Mouse (Mus musculus): Measurements from ENCODE around the gene Ccdc33. TPM values are rescaled to one million over a fixed set of nuclear protein-coding genes. Genes with fewer than 3 reads are reported as not detected.
A peak's percentile ranks its signal among the peaks of the same experiment; 100 is the strongest.

Gene Ccdc33
- 1.5 and 2.4 TPM in 2 replicates for polyA plus RNA-seq (2016; fragmentation: Nextera tagmentation; extraction: Ambion mirVana)

DNA sequence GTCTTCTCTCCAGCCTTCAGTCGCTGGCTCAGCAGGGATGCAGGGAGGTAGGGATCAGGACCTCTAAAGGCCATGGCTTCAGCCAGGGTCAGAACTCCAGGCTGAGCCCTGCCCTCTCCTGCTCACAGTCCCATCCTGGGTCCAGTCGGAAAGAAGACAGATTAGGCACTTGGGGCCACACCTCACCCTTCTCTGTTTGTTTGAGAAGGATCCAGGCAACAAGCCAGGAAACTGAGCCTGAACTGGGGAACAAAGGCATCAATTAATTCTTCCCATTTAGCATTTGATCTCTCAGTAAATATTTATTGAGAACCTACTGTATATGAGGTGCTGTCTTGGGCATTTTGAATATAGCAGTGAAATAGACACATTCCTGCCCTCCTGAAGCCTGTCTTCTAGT lies at the start of gene Ccdc33:
Gene Ccdc33 (minus strand): TSS at position 153 of the 400 bp plus-strand sequence.
- H3K9ac ChIP-seq: no peak within 1 kb of the TSS
- H3K4me3 ChIP-seq (replicated peaks): no peak within 1 kb of the TSS
- ATAC-seq (ENCODE audit: low FRiP score): no peak
- WGBS: 19% methylated on average over 2 of the region's 2 CpGs
- peaks cover 53% of the 10 kb centered on the region for H3K4me1 ChIP-seq
- peaks cover 24% of the 10 kb centered on the region; the same call in 1 of the 2 replicates for H3K27me3 ChIP-seq
- H3K9me3 ChIP-seq: no peaks in the 10 kb centered on the region
- H3K36me3 ChIP-seq (replicated peaks): no peaks in the 10 kb centered on the region
- H3K4me2 ChIP-seq: no peak within 1 kb of the TSS
- H3K27ac ChIP-seq: no peak within 1 kb of the TSS

DNA sequence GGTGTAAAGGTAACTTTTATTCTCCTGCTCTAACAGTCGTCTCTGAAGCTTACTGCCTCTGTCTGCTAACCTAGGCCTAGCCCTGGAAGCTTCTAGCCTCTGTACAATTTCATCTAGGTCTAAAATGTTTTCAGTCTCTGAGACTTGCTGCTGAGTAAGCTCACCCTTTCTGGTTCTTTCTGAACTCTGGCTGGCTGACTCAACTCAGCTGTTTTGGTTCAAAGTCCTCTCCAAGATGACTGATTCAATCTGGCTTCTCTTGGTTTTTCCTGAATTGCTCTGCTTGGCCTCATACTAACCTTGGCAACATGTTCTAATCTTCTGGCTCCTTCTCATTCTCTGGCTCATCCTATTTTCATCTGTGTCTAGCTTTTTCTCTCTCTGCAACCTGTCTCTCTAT lies 47.2 kb upstream of the Ccdc33 start:
- H3K4me1 ChIP-seq: peaks cover 9% of the 10 kb centered on the region
- H3K36me3 ChIP-seq (replicated peaks): no peaks in the 10 kb centered on the region
- no peak overlapping the region for H3K4me2 ChIP-seq
- 82% methylated on average over 1 of the region's 1 CpGs for WGBS
- no peak for ATAC-seq (ENCODE audit: low FRiP score)
- H3K9me3 ChIP-seq: no peaks in the 10 kb centered on the region
- no peaks in the 10 kb centered on the region for H3K27me3 ChIP-seq
- no peak overlapping the region for H3K27ac ChIP-seq
- H3K9ac ChIP-seq: no peak overlapping the region
- no peak overlapping the region for H3K4me3 ChIP-seq (replicated peaks)

- H3K4me3 ChIP-seq (replicated peaks): no peak overlapping the region
- no peak overlapping the region for H3K9ac ChIP-seq
- H3K27ac ChIP-seq: no peak overlapping the region
- no peaks in the 10 kb centered on the region for H3K36me3 ChIP-seq (replicated peaks)
- H3K27me3 ChIP-seq: no peaks in the 10 kb centered on the region
- H3K4me2 ChIP-seq: no peak overlapping the region
- no peaks in the 10 kb centered on the region for H3K9me3 ChIP-seq
- 81% methylated on average over 5 of the region's 5 CpGs for WGBS
- no peak for ATAC-seq (ENCODE audit: low FRiP score)
- H3K4me1 ChIP-seq: peaks cover 9% of the 10 kb centered on the region
These were observed 44.5 kb upstream of the Ccdc33 start for GRCm38 (mm10) chr9:58163146-58163545.

DNA sequence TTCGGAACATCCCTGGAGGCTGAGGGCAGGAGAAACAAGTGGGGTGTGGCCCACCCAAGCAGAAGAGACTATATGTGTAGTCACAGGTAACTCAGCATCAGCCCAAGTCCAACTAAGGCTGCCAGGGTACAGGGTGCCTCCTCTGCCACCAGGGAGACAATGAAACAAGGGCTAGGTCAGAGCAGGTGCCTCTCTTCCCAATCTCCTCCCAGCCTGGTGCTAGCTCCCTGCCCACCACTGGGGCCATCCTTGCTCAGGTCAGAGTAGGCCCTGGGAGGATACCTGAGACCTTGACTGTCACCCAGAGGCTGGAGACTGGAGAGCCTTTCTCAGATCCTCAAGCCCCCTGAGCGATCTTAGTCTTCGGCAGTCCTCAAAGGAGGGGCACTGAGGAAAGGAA lies 43.5 kb upstream of the Ccdc33 start:
- no peaks in the 10 kb centered on the region for H3K27me3 ChIP-seq
- no peak for ATAC-seq (ENCODE audit: low FRiP score)
- WGBS: 87% methylated on average over 3 of the region's 3 CpGs
- H3K36me3 ChIP-seq (replicated peaks): no peaks in the 10 kb centered on the region
- H3K4me3 ChIP-seq (replicated peaks): no peak overlapping the region
- H3K4me1 ChIP-seq: peaks cover 9% of the 10 kb centered on the region
- H3K27ac ChIP-seq: no peak overlapping the region
- no peaks in the 10 kb centered on the region for H3K9me3 ChIP-seq
- no peak overlapping the region for H3K4me2 ChIP-seq
- no peak overlapping the region for H3K9ac ChIP-seq

DNA sequence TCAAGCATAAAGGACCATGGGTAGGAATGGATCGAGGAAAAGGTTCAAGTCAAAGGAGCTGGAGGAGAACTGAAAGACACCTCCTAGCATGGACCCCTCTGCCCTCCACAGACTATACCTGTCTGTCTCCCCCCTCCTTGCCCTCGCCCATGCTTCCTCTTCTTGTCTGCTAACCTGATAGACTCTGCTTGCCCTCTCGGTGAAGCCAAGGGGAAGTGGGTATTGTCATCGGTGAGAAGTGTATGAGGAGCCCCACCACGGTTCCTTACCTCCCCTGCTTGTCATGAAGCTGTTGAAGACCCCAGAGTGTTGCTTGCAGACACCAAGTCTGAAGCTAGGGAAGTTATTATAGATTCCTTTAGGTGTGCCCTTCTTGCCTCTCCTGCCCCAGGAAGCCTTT lies 41.7 kb upstream of the Ccdc33 start:
- no peak for ATAC-seq (ENCODE audit: low FRiP score)
- Histone ChIP-seq H3K36me3 (replicated peaks) (no peaks in the 10 kb centered on the region), H3K27ac (no peak overlapping the region), H3K9ac (no peak overlapping the region), H3K9me3 (no peaks in the 10 kb centered on the region), H3K27me3 (no peaks in the 10 kb centered on the region), H3K4me2 (no peak overlapping the region), H3K4me1 (peaks cover 13% of the 10 kb centered on the region), H3K4me3 (replicated peaks) (no peak overlapping the region)
- 80% methylated on average over 5 of the region's 5 CpGs for WGBS

- no peak overlapping the region for H3K4me3 ChIP-seq (replicated peaks)
- H3K36me3 ChIP-seq (replicated peaks): no peaks in the 10 kb centered on the region
- no peak overlapping the region for H3K27ac ChIP-seq
- 74% methylated on average over 4 of the region's 4 CpGs for WGBS
- no peak overlapping the region for H3K4me2 ChIP-seq
- no peak overlapping the region for H3K9ac ChIP-seq
- no peaks in the 10 kb centered on the region for H3K27me3 ChIP-seq
- H3K9me3 ChIP-seq: no peaks in the 10 kb centered on the region
- peaks cover 18% of the 10 kb centered on the region for H3K4me1 ChIP-seq
- no peak for ATAC-seq (ENCODE audit: low FRiP score)
These were observed 41.2 kb upstream of the Ccdc33 start for GRCm38 (mm10) chr9:58159855-58160254.

DNA sequence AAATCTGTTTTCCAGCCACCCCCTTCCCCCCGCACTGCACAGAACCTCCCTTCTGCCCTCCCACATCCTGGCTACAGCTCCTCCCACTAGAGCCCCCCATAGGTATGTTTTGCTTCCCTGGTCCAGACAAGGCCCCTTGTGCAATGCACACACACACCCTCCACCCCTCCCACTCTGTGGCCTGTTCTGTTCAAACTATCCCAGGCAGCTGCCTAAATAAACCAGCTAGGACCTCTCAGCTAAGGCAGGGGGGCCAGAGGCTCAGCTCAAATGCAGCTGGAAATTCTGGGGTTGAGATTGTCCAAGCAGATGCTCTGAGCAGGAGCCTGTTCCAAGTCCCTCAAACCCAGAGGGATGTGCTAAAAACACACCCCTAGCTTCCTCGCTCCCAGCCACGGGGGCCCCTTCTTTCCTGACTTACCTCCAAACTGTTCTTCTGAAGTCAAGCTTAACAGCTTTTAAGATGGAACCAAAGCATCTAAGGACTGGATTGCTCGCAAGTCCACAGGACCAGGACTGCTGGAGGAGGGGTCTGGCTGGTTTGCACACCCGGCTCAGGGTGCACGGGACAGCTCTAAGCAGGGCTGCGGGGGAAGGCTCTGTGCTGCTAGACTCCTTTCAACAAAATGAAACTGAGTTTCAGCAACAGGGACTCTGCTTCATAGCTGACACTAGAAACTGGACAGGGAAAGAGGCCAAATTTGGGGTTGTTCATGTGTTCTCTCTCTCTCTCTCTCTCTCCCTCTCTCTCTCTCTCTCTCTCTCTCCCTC lies 40.1 kb upstream of the Ccdc33 start:
- peak overlapping the region; percentile 54 for H3K27ac ChIP-seq
- H3K27me3 ChIP-seq: no peaks in the 10 kb centered on the region
- H3K36me3 ChIP-seq (replicated peaks): no peaks in the 10 kb centered on the region
- H3K9ac ChIP-seq: peak overlapping the region; percentile 33; the same call in 1 of the 2 replicates
- H3K9me3 ChIP-seq: no peaks in the 10 kb centered on the region
- peaks cover 18% of the 10 kb centered on the region for H3K4me1 ChIP-seq
- H3K4me2 ChIP-seq: no peak overlapping the region
- 44% methylated on average over 7 of the region's 7 CpGs for WGBS
- ATAC-seq (ENCODE audit: low FRiP score): no peak
- no peak overlapping the region for H3K4me3 ChIP-seq (replicated peaks)

DNA sequence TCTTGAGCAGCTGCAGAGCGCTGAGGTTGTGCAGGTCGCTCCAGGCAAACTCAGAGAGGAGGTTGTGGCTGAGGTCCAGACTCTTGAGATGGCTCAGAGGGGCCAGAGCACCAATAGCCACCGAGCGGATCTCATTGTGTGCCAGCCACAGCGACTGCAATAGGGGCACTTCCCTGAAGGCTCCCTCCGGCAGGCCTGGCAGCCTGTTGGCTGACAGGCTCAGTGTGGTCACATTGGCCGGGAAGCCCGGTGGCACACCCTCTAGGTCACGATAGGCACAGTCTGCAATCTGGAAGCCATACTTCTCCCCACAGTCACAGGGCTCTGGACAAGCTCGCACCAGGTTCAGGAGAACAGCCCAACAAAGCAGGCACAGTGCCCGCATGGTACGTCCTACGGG lies 39.2 kb upstream of the Ccdc33 start:
- Histone ChIP-seq H3K4me3 (replicated peaks) (no peak overlapping the region), H3K4me1 (peaks cover 18% of the 10 kb centered on the region), H3K27ac (peak overlapping the region; percentile 54; the same call in 1 of the 2 replicates), H3K27me3 (no peaks in the 10 kb centered on the region), H3K36me3 (replicated peaks) (no peaks in the 10 kb centered on the region), H3K4me2 (no peak overlapping the region), H3K9ac (no peak overlapping the region), H3K9me3 (no peaks in the 10 kb centered on the region)
- ATAC-seq (ENCODE audit: low FRiP score): no peak
- 85% methylated on average over 13 of the region's 13 CpGs for WGBS

GRCm38 (mm10) chr9:58156819-58157560 lies 38.4 kb upstream of the Ccdc33 start:
- Histone ChIP-seq H3K4me2 (no peak overlapping the region), H3K4me1 (peaks cover 18% of the 10 kb centered on the region), H3K9ac (no peak overlapping the region), H3K36me3 (replicated peaks) (no peaks in the 10 kb centered on the region), H3K4me3 (replicated peaks) (no peak overlapping the region), H3K27me3 (no peaks in the 10 kb centered on the region), H3K9me3 (no peaks in the 10 kb centered on the region), H3K27ac (no peak overlapping the region)
- 0 out of 2 replicates have a peak, but pooled peaks have one; percentile 20 for ATAC-seq (ENCODE audit: low FRiP score)
- 90% methylated on average over 22 of the region's 22 CpGs for WGBS

DNA sequence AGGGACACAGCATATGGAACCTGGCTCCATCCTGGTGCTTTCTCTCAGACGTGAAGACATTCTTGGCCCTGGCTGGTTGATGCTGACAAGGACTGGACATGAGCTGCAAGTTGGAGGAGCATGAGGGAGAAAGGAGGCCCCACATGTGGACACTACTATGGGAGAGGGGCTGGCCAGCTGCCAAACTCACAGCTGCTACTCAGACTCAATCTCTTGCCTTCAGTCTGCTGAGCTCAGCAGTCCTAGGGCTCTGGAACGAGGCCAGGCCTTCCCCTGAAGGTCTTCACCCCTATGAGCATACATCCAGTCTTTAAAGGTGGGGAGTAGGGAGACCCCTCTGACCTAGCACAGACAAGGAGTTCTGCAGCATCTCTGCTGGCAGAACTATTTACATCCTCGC lies 36.7 kb upstream of the Ccdc33 start:
- Histone ChIP-seq H3K36me3 (replicated peaks) (no peaks in the 10 kb centered on the region), H3K27me3 (no peaks in the 10 kb centered on the region), H3K27ac (peak overlapping the region; percentile 21), H3K9ac (no peak overlapping the region), H3K9me3 (no peaks in the 10 kb centered on the region), H3K4me2 (no peak overlapping the region), H3K4me1 (peaks cover 18% of the 10 kb centered on the region), H3K4me3 (replicated peaks) (no peak overlapping the region)
- WGBS: 69% methylated on average over 3 of the region's 3 CpGs
- ATAC-seq (ENCODE audit: low FRiP score): no peak

DNA sequence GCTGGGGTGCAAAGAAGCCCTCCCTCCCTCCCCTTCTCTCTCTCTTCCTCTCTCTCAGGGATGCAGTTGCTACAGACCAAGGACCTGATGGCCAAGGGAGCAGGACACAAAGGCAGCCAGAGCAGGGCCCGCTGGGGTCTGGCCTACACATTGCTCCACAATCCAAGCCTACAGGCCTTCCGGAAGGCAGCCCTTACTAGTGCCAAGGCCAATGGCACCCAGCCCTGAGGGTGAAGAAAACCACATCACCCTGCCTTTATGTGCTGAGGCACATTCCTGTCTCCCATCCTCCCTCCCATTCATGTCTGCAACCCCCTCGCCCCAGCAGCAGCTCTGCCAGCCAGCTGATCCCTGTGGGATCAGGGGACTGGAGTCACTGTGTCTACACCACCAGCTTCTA lies 34.5 kb upstream of the Ccdc33 start:
- H3K27ac ChIP-seq: 0 out of 2 replicates have a peak overlapping the region, but pooled peaks have one; percentile 1
- no peak overlapping the region for H3K4me2 ChIP-seq
- no peak overlapping the region for H3K9ac ChIP-seq
- no peak for ATAC-seq (ENCODE audit: low FRiP score)
- no peaks in the 10 kb centered on the region for H3K9me3 ChIP-seq
- no peak overlapping the region for H3K4me3 ChIP-seq (replicated peaks)
- WGBS: 81% methylated on average over 3 of the region's 3 CpGs
- H3K4me1 ChIP-seq: peaks cover 9% of the 10 kb centered on the region
- no peaks in the 10 kb centered on the region for H3K36me3 ChIP-seq (replicated peaks)
- no peaks in the 10 kb centered on the region for H3K27me3 ChIP-seq

- Histone ChIP-seq H3K27ac (no peak overlapping the region), H3K9ac (no peak overlapping the region), H3K4me2 (no peak overlapping the region), H3K4me1 (peaks cover 9% of the 10 kb centered on the region), H3K9me3 (no peaks in the 10 kb centered on the region), H3K27me3 (no peaks in the 10 kb centered on the region), H3K36me3 (replicated peaks) (no peaks in the 10 kb centered on the region), H3K4me3 (replicated peaks) (no peak overlapping the region)
- WGBS: 82% methylated on average over 4 of the region's 4 CpGs
- no peak for ATAC-seq (ENCODE audit: low FRiP score)
These were observed 32.2 kb upstream of the Ccdc33 start for GRCm38 (mm10) chr9:58150733-58151361.
